Mouse (Mus musculus) MEL (cell line): Measurements from ENCODE around the gene Gen1. TPM values are rescaled to one million over a fixed set of nuclear protein-coding genes. Genes with fewer than 3 reads are reported as not detected.

Source experiments
- DNase-seq: peaks from one replicate; pipeline ENCODE4 v3.0.0; 2011; ENCODE audit warnings: low read depth, low spot score
- H3K27ac ChIP-seq: 2 replicates; pipeline ENCODE4 v1.5.1; 2012; ENCODE audit warnings: low read depth, mild to moderate bottlenecking, control low read depth, low read length, moderate library complexity; ENCODE audit not compliant: control insufficient read depth
- H3K27me3 ChIP-seq, 2 experiments: fragments of 150-350 bp in 1 of 2; sonication (generic) in 1 of 2; 2 replicates each; pipeline ENCODE4 v1.6.1; 2012; ENCODE audit warnings: low read length in 2 of 2, mild to moderate bottlenecking in 2 of 2, improper control_type of control experiment in 1 of 2, moderate library complexity in 1 of 2; ENCODE audit not compliant: insufficient read depth in 2 of 2, control insufficient read depth in 1 of 2
- H3K36me3 ChIP-seq, 2 experiments: 2 replicates each; pipeline ENCODE4 v1.6.1; 2012 to 2014; ENCODE audit warnings: low read length in 2 of 2, improper control_type of control experiment in 1 of 2, inconsistent platforms in 1 of 2, mild to moderate bottlenecking in 1 of 2; ENCODE audit not compliant: insufficient read depth in 2 of 2, control insufficient read depth in 1 of 2
- H3K4me1 ChIP-seq, 2 experiments: fragments of 150-350 bp in 1 of 2; sonication (generic) in 1 of 2; 2 replicates each; pipeline ENCODE4 v1.6.1; 2012; ENCODE audit warnings: low read length in 2 of 2, improper control_type of control experiment in 1 of 2, mild to moderate bottlenecking in 1 of 2; ENCODE audit not compliant: insufficient read depth in 2 of 2, control insufficient read depth in 1 of 2
- H3K4me3 ChIP-seq, 2 experiments: fragments of 150-350 bp in 1 of 2; sonication (generic) in 1 of 2; 2 replicates each; pipeline ENCODE4 v1.5.1; 2012; ENCODE audit warnings: low read depth in 2 of 2, low read length in 2 of 2, mild to moderate bottlenecking in 2 of 2, moderate library complexity in 2 of 2, control low read depth in 1 of 2, improper control_type of control experiment in 1 of 2; ENCODE audit not compliant: control insufficient read depth in 1 of 2, insufficient read depth in 1 of 2
- H3K79me2 ChIP-seq: 2 replicates; pipeline ENCODE4 v1.6.1; 2012; ENCODE audit warnings: mild to moderate bottlenecking, low read length, moderate library complexity; ENCODE audit not compliant: control insufficient read depth, poor library complexity, insufficient read depth
- H3K9ac ChIP-seq: 2 replicates; pipeline ENCODE4 v1.6.1; 2012; ENCODE audit warnings: low read depth, mild to moderate bottlenecking, control low read depth, low read length, moderate library complexity; ENCODE audit not compliant: control insufficient read depth, poor library complexity, severe bottlenecking
- H3K9me3 ChIP-seq: fragments of 150-350 bp; sonication (generic); replicated peaks from 2 replicates; pipeline ENCODE4 v1.6.1; 2012; ENCODE audit warnings: mild to moderate bottlenecking, low read length, improper control_type of control experiment, moderate library complexity; ENCODE audit not compliant: insufficient read depth
- BHLHE40 ChIP-seq: IDR thresholded peaks from 2 replicates; pipeline ENCODE4 v1.6.1; 2012; ENCODE audit warnings: low read depth, mild to moderate bottlenecking, inconsistent platforms, low read length, improper control_type of control experiment, borderline replicate concordance
- CHD1 ChIP-seq: IDR thresholded peaks from 2 replicates; pipeline ENCODE4 v1.6.1; 2012; ENCODE audit warnings: low read depth, mild to moderate bottlenecking, inconsistent platforms, low read length, improper control_type of control experiment
- E2F4 ChIP-seq: IDR thresholded peaks from 2 replicates; pipeline ENCODE4 v1.6.1; 2011; ENCODE audit warnings: low read depth, low read length, improper control_type of control experiment, borderline replicate concordance
- ELF1 ChIP-seq: IDR thresholded peaks from 2 replicates; pipeline ENCODE4 v1.6.1; 2014; ENCODE audit warnings: low read depth, mild to moderate bottlenecking, inconsistent platforms, low read length, improper control_type of control experiment, moderate library complexity
- EP300 ChIP-seq, 2 experiments: IDR thresholded peaks; 2 replicates each; pipeline ENCODE4 v1.6.1; 2011; ENCODE audit warnings: improper control_type of control experiment in 2 of 2, low read length in 2 of 2, low read depth in 1 of 2, mild to moderate bottlenecking in 1 of 2
- GABPA ChIP-seq: IDR thresholded peaks from 2 replicates; pipeline ENCODE4 v1.6.1; 2012; ENCODE audit warnings: low read depth, mild to moderate bottlenecking, inconsistent platforms, low read length, improper control_type of control experiment, moderate library complexity
- HCFC1 ChIP-seq: IDR thresholded peaks from 2 replicates; pipeline ENCODE4 v1.6.1; 2012; ENCODE audit warnings: low read depth, mild to moderate bottlenecking, inconsistent platforms, low read length, improper control_type of control experiment, moderate library complexity
- KAT2A ChIP-seq: conservative IDR thresholded peaks from 2 replicates; pipeline ENCODE4 v1.6.1; 2012; ENCODE audit warnings: low read depth, low read length, improper control_type of control experiment, inconsistent platforms
- MAFK ChIP-seq: IDR thresholded peaks from 2 replicates; pipeline ENCODE4 v1.6.1; 2011; ENCODE audit warnings: low read depth, mild to moderate bottlenecking, low read length, improper control_type of control experiment, borderline replicate concordance
- MAX ChIP-seq: IDR thresholded peaks from 2 replicates; pipeline ENCODE4 v1.6.1; 2011; ENCODE audit warnings: low read length, improper control_type of control experiment
- MAZ ChIP-seq: IDR thresholded peaks from 2 replicates; pipeline ENCODE4 v1.6.1; 2012; ENCODE audit warnings: low read depth, mild to moderate bottlenecking, inconsistent platforms, low read length, improper control_type of control experiment
- MXI1 ChIP-seq: IDR thresholded peaks from 2 replicates; pipeline ENCODE4 v1.6.1; 2011; ENCODE audit warnings: mild to moderate bottlenecking, low read depth, low read length, improper control_type of control experiment
- MYB ChIP-seq: IDR thresholded peaks from 2 replicates; pipeline ENCODE4 v1.6.1; 2011; ENCODE audit warnings: mild to moderate bottlenecking, low read depth, low read length, improper control_type of control experiment
- MYC ChIP-seq: IDR thresholded peaks from 2 replicates; pipeline ENCODE4 v1.6.1; 2011; ENCODE audit warnings: low read depth, mild to moderate bottlenecking, low read length, improper control_type of control experiment, moderate library complexity
- NELFE ChIP-seq: IDR thresholded peaks from 2 replicates; pipeline ENCODE4 v1.6.1; 2011; ENCODE audit warnings: low read depth, low read length, improper control_type of control experiment
- NRF1 ChIP-seq: IDR thresholded peaks from 2 replicates; pipeline ENCODE4 v1.6.1; 2014; ENCODE audit warnings: low read depth, mild to moderate bottlenecking, inconsistent platforms, low read length, improper control_type of control experiment, moderate library complexity; ENCODE audit not compliant: poor library complexity, insufficient read depth, severe bottlenecking
- POLR2A ChIP-seq, 2 experiments: IDR thresholded peaks; 2 replicates each; pipeline ENCODE4 v1.6.1; 2011 to 2012; ENCODE audit warnings: low read length in 2 of 2, mild to moderate bottlenecking in 2 of 2, control low read depth in 1 of 2, improper control_type of control experiment in 1 of 2, low read depth in 1 of 2, moderate library complexity in 1 of 2; ENCODE audit not compliant: control insufficient read depth in 1 of 2, insufficient read depth in 1 of 2, poor library complexity in 1 of 2
- POLR2AphosphoS2 ChIP-seq: IDR thresholded peaks from 2 replicates; pipeline ENCODE4 v1.6.1; 2011; ENCODE audit warnings: low read length, improper control_type of control experiment
- POLR2AphosphoS5 ChIP-seq: IDR thresholded peaks from 2 replicates; pipeline ENCODE4 v1.6.1; 2012; ENCODE audit warnings: low read depth, borderline replicate concordance, mild to moderate bottlenecking, inconsistent platforms, low read length, moderate library complexity, mixed read lengths
- SMC3 ChIP-seq: IDR thresholded peaks from 2 replicates; pipeline ENCODE4 v1.6.1; 2011; ENCODE audit warnings: low read depth, low read length, improper control_type of control experiment
- TAL1 ChIP-seq: IDR thresholded peaks from 2 replicates; pipeline ENCODE4 v1.6.1; 2012; ENCODE audit warnings: mild to moderate bottlenecking, inconsistent platforms, low read length, moderate library complexity, mixed read lengths
- UBTF ChIP-seq: IDR thresholded peaks from 2 replicates; pipeline ENCODE4 v1.6.1; 2012; ENCODE audit warnings: low read depth, mild to moderate bottlenecking, inconsistent platforms, low read length, improper control_type of control experiment, moderate library complexity, borderline replicate concordance; ENCODE audit not compliant: insufficient read depth
- USF1 ChIP-seq: IDR thresholded peaks from 2 replicates; pipeline ENCODE4 v1.6.1; 2014; ENCODE audit warnings: low read depth, mild to moderate bottlenecking, inconsistent platforms, low read length, improper control_type of control experiment, moderate library complexity
- USF2 ChIP-seq, 2 experiments: IDR thresholded peaks; 2 replicates each; pipeline ENCODE4 v1.6.1; 2011 to 2012; ENCODE audit warnings: improper control_type of control experiment in 2 of 2, low read length in 2 of 2, borderline replicate concordance in 1 of 2, inconsistent platforms in 1 of 2, low read depth in 1 of 2, mild to moderate bottlenecking in 1 of 2; ENCODE audit not compliant: insufficient read depth in 1 of 2
- ZC3H11A ChIP-seq: IDR thresholded peaks from 2 replicates; pipeline ENCODE4 v1.6.1; 2012; ENCODE audit warnings: low read depth, mild to moderate bottlenecking, inconsistent platforms, low read length, improper control_type of control experiment
- ZMIZ1 ChIP-seq: IDR thresholded peaks from 2 replicates; pipeline ENCODE4 v1.6.1; 2012; ENCODE audit warnings: low read depth, mild to moderate bottlenecking, inconsistent platforms, low read length, improper control_type of control experiment, moderate library complexity
- ZNF384 ChIP-seq: IDR thresholded peaks from 2 replicates; pipeline ENCODE4 v1.6.1; 2012; ENCODE audit warnings: low read depth, mild to moderate bottlenecking, inconsistent platforms, low read length, improper control_type of control experiment
- polyA plus RNA-seq, 2 experiments: library from polyadenylated mRNA; stranded (reverse) in 1 of 2; unstranded in 1 of 2; fragments of >175 nt in 1 of 2; fragments of >200 nt in 1 of 2; gene quantifications; 2 replicates each; pipeline versions ENCODE4 v1.2.1 to v1.2.4; 2012; ENCODE audit warnings: low replicate concordance in 2 of 2, low read depth in 1 of 2; ENCODE audit not compliant: insufficient read length in 2 of 2, insufficient read depth in 1 of 2, missing spikeins in 1 of 2
- total RNA-seq: library from RNA; depleted of rRNA; stranded (reverse); fragments of 300-350 nt; gene quantifications from 2 replicates; pipeline ENCODE4 v1.2.3, GENCODE M21; 2012

Gen1 gene
- total and polyA plus RNA-seq, 3 experiments, result 10.7 to 15.0 TPM; not detected in 1

- Histone ChIP-seq H3K4me1 (no peaks in the 10 kb centered on the region), H3K4me3 (no peak overlapping the region), H3K36me3 (no peaks in the 10 kb centered on the region), H3K27me3 (no peaks in the 10 kb centered on the region; a peak in 1 of 4 replicates), H3K27ac (no peak overlapping the region), H3K9me3 (no peaks in the 10 kb centered on the region), H3K9ac (no peak overlapping the region), H3K79me2 (no peaks in the 10 kb centered on the region)
- DNase-seq, result no peak
- TF ChIP-seq SMC3 (no peak), ELF1 (no peak), EP300 (IDR thresholded peaks at IDR 0.05; ENCODE audit: low read depth in 1 of 2, low read length in 2 of 2) (no peak), CHD1 (no peak), HCFC1 (no peak), MXI1 (no peak), UBTF (no peak), MAZ (no peak), TAL1 (no peak), POLR2AphosphoS5 (no peak), NELFE (no peak), BHLHE40 (no peak), MAFK (no peak), KAT2A (no peak), MAX (no peak), ZMIZ1 (no peak), MYB (no peak)
These were observed 50.0 kb downstream of the Gen1 start for GRCm38 (mm10) chr12:11215555-11215954.

- no peak for TF ChIP-seq MAFK
- TF ChIP-seq SMC3, result no peak
- no peak for TF ChIP-seq GABPA
- TF ChIP-seq BHLHE40, result no peak
- no peak for TF ChIP-seq EP300 (IDR thresholded peaks at IDR 0.05; ENCODE audit: low read depth in 1 of 2, low read length in 2 of 2)
- TF ChIP-seq MYB, result no peak
- TF ChIP-seq POLR2A (IDR thresholded peaks at IDR 0.05; ENCODE audit: control insufficient read depth in 1 of 2, insufficient read depth in 1 of 2, low read depth in 1 of 2, low read length in 2 of 2, poor library complexity in 1 of 2), result no peak
- no peak for TF ChIP-seq POLR2AphosphoS2
- no peak for TF ChIP-seq ZNF384
- no peak for TF ChIP-seq E2F4
- no peak for TF ChIP-seq NRF1
- TF ChIP-seq USF1, result no peak
- TF ChIP-seq MYC, result no peak
- no peak for TF ChIP-seq ZC3H11A
- TF ChIP-seq USF2 (IDR thresholded peaks at IDR 0.05; ENCODE audit: borderline replicate concordance in 1 of 2, insufficient read depth in 1 of 2, low read depth in 1 of 2, low read length in 2 of 2), result no peak
- TF ChIP-seq ELF1, result no peak
- TF ChIP-seq CHD1, result no peak
- TF ChIP-seq MXI1, result no peak
- TF ChIP-seq UBTF, result no peak
- Histone ChIP-seq H3K9ac (no peak overlapping the region), H3K4me3 (no peak overlapping the region), H3K36me3 (no peaks in the 10 kb centered on the region), H3K9me3 (no peaks in the 10 kb centered on the region), H3K27me3 (peaks cover 0 to 1% of the 10 kb centered on the region in 2 experiments; a peak in 1 of 4 replicates), H3K79me2 (no peaks in the 10 kb centered on the region), H3K4me1 (no peaks in the 10 kb centered on the region), H3K27ac (no peak overlapping the region)
- DNase-seq, result no peak
These were observed 50.8 kb downstream of the Gen1 start for GRCm38 (mm10) chr12:11214776-11215175.
